Mouse (Mus musculus): ENCODE data around the gene Zfp184.

Gene Zfp184

GRCm38 (mm10) chr13:21992550-21992949 is 47.7 kb downstream of the Zfp184 start:
- 94% methylated on average over 5 of the region's 5 CpGs for WGBS

GRCm38 (mm10) chr13:21993957-21994738 is 49.3 kb downstream of the Zfp184 start:
- WGBS: 9% methylated on average over 22 of the region's 22 CpGs

GRCm38 (mm10) chr13:21994896-21995295 is 50.0 kb downstream of the Zfp184 start:
- 9% methylated on average over 8 of the region's 8 CpGs for WGBS

GRCm38 (mm10) chr13:21995331-21995914 is 50.5 kb downstream of the Zfp184 start:
- WGBS: 3% methylated on average over 21 of the region's 21 CpGs

GRCm38 (mm10) chr13:21996101-21996839 is 51.4 kb downstream of the Zfp184 start:
- WGBS: 8% methylated on average over 12 of the region's 12 CpGs

GRCm38 (mm10) chr13:21996840-21997185 is 51.9 kb downstream of the Zfp184 start:
- 5% methylated on average over 13 of the region's 13 CpGs for WGBS

GRCm38 (mm10) chr13:21997201-21997820 is 52.4 kb downstream of the Zfp184 start:
- 7% methylated on average over 21 of the region's 21 CpGs for WGBS

- WGBS: 13% methylated on average over 4 of the region's 4 CpGs
Observed at GRCm38 (mm10) chr13:21997821-21998220, 52.9 kb downstream of the Zfp184 start.

- WGBS: 42% methylated on average over 3 of the region's 3 CpGs
Observed at GRCm38 (mm10) chr13:21998412-21998811, 53.5 kb downstream of the Zfp184 start.

GRCm38 (mm10) chr13:21999147-21999546 is 54.3 kb downstream of the Zfp184 start:
- WGBS: 53% methylated on average over 4 of the region's 4 CpGs

- WGBS: 64% methylated on average over 2 of the region's 2 CpGs
Observed at GRCm38 (mm10) chr13:22001346-22001745, 56.5 kb downstream of the Zfp184 start.

GRCm38 (mm10) chr13:22001823-22002222 is 56.9 kb downstream of the Zfp184 start:
- 31% methylated on average over 5 of the region's 5 CpGs for WGBS

- WGBS: under 1% methylated on average over 45 of the region's 45 CpGs
Observed at GRCm38 (mm10) chr13:22005605-22006333, 60.9 kb downstream of the Zfp184 start.

GRCm38 (mm10) chr13:22006334-22007120 is 61.6 kb downstream of the Zfp184 start:
- 1% methylated on average over 38 of the region's 38 CpGs for WGBS

- 14% methylated on average over 18 of the region's 18 CpGs for WGBS
Observed at GRCm38 (mm10) chr13:22007121-22007510, 62.2 kb downstream of the Zfp184 start.

GRCm38 (mm10) chr13:22007872-22008271 is 63.0 kb downstream of the Zfp184 start:
- WGBS: 55% methylated on average over 7 of the region's 7 CpGs

- WGBS: 87% methylated on average over 3 of the region's 3 CpGs
Observed at GRCm38 (mm10) chr13:22008707-22009106, 63.8 kb downstream of the Zfp184 start.

GRCm38 (mm10) chr13:22009642-22010041 is 64.7 kb downstream of the Zfp184 start, which contains the start of gene Prss16:
TSS of gene Prss16 (minus strand) at chr13:22009742.
- WGBS: 52% methylated on average over 7 of the region's 7 CpGs

Measured in cerebral cortex, adult 2 months (tissue).